Mouse (Mus musculus): ENCODE data around the gene E130114P18Rik. TPM values are rescaled to one million over a fixed set of nuclear protein-coding genes. Genes with fewer than 3 reads are reported as not detected.

The E130114P18Rik gene
- total RNA-seq, 1 experiment from 2014 or later = not detected

DNA sequence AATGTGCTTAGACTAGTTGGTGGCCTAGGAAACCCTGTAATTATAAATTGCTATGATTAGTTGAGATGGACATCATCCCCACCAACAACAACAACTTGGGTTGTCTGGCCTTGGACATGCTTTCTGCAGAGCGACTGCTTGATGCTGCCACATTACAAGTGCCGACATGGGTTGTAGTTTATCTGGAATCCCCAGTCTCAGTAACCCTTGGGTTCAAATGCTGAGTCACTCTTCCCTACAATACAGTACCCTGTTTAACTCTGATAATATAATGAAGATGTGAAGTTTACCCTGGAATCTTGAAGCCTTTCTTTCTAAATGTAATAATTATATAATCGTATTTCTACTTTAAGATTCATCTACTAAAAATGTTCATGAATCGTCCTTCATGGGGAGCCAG lies 49.4 kb downstream of the E130114P18Rik start:
- no peak for ATAC-seq (replicated peaks; ENCODE audit: insufficient number of reproducible peaks, low FRiP score, low TSS enrichment, poor library complexity, severe bottlenecking)

- ATAC-seq (replicated peaks; ENCODE audit: insufficient number of reproducible peaks, low FRiP score, low TSS enrichment, poor library complexity, severe bottlenecking) = no peak
Measured at GRCm38 (mm10) chr4:97723374-97723773, 54.5 kb downstream of the E130114P18Rik start.

GRCm38 (mm10) chr4:97722666-97723065 lies 55.2 kb downstream of the E130114P18Rik start:
- no peak for ATAC-seq (replicated peaks; ENCODE audit: insufficient number of reproducible peaks, low FRiP score, low TSS enrichment, poor library complexity, severe bottlenecking)

- ATAC-seq (replicated peaks; ENCODE audit: insufficient number of reproducible peaks, low FRiP score, low TSS enrichment, poor library complexity, severe bottlenecking) = no peak
Measured at GRCm38 (mm10) chr4:97714616-97715015, 63.3 kb downstream of the E130114P18Rik start.

GRCm38 (mm10) chr4:97714101-97714615 lies 63.7 kb downstream of the E130114P18Rik start:
- no peak for ATAC-seq (replicated peaks; ENCODE audit: insufficient number of reproducible peaks, low FRiP score, low TSS enrichment, poor library complexity, severe bottlenecking)

DNA sequence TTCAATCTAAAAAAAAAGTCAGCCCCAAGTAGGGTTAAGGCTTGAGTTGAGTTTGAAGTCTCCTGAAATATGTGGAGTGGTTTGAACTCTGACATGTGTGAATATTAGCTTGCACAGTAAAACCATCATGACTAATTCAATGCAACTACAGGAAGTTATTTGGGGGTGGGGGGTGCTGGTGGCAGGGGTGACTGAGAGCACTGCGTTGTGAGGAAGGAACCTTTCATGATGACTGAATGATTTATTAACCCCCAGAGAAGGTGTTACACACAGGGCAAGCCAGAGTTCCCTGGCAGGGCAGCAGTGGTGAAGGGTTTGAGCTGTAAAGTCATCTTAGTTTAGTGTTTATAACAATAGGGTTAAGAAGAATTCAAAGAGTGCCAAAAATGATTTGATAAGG lies 65.3 kb downstream of the E130114P18Rik start:
- ATAC-seq (replicated peaks; ENCODE audit: insufficient number of reproducible peaks, low FRiP score, low TSS enrichment, poor library complexity, severe bottlenecking) = no peak

DNA sequence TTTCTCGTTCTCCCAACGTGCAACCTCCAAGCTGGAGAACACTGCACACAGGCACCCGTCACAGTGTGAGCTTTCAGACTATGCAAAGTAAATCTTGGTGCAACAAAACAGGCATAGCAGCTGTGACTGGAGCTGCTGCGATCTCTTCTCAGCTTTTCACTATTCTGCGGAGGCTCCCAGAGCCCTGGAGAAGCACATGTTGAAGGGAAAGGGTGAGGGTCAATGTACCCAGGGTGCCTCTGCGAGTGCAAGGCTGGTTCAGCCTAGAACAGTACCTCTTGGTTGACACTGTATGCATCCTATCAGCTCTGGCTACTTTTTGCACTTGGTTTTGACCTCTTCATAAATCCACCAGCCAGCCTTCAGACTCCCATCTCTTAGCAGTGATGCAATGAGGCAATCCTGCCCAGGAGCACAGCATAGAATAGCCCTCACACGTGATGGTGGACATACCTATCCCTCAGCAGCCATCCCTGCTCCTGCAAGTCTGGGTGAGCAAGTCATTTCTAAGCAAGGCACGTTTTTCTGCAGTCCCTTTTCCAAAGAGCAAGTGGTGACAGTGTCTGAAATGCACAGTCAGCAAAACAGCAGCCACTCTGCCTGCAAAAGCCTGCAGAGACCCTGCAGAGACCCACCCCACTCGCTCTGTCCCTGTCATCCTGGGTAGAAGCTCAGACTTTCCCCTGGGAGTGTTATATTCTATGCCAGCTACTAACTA lies 67.7 kb downstream of the E130114P18Rik start:
- no peak for ATAC-seq (replicated peaks; ENCODE audit: insufficient number of reproducible peaks, low FRiP score, low TSS enrichment, poor library complexity, severe bottlenecking)

- no peak for ATAC-seq (replicated peaks; ENCODE audit: insufficient number of reproducible peaks, low FRiP score, low TSS enrichment, poor library complexity, severe bottlenecking)
Measured at GRCm38 (mm10) chr4:97707373-97708152, 70.3 kb downstream of the E130114P18Rik start.

- ATAC-seq (replicated peaks; ENCODE audit: insufficient number of reproducible peaks, low FRiP score, low TSS enrichment, poor library complexity, severe bottlenecking) = no peak
Measured at GRCm38 (mm10) chr4:97696684-97697615, 80.9 kb downstream of the E130114P18Rik start.

GRCm38 (mm10) chr4:97695414-97696040 lies 82.4 kb downstream of the E130114P18Rik start:
- ATAC-seq (replicated peaks; ENCODE audit: insufficient number of reproducible peaks, low FRiP score, low TSS enrichment, poor library complexity, severe bottlenecking) = no peak

DNA sequence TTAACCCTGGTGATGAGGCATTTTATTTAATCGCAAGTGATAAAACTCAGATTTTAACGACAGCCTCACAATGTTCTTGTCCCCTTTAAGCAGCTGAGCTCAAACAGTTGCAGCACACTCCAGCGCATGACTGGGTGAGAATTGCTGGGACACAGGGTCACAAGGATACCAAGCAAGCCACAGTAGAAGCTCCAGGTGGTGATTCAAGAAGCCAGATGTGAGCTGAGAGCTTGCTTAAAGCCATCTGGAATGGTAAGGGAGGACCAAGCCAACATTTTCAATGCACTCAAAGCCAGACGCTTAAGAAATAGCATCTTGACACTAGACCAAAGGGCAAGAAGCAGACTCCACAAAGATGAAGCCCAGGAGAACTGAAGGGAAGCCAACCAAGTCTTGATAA lies 83.9 kb downstream of the E130114P18Rik start:
- ATAC-seq (replicated peaks; ENCODE audit: insufficient number of reproducible peaks, low FRiP score, low TSS enrichment, poor library complexity, severe bottlenecking) = no peak

DNA sequence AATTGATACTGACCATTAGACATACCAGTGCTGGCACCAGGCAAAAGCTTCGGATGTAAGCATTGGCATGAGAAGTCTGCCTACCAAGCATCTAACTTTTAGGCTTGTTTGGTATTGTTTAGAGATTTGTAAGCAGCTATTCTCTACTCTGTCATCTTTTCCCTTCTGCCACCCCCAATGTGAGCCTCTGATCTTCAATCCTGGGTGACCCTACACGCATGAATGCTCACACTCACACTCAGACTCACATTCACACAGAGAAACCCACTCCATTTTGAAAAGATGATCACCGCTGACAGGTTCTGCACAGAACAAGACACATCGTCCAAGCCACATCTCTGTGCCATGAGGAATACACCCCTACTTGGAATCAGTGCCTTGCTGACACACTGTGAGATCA lies 84.8 kb downstream of the E130114P18Rik start:
- no peak for ATAC-seq (replicated peaks; ENCODE audit: insufficient number of reproducible peaks, low FRiP score, low TSS enrichment, poor library complexity, severe bottlenecking)

- no peak for ATAC-seq (replicated peaks; ENCODE audit: insufficient number of reproducible peaks, low FRiP score, low TSS enrichment, poor library complexity, severe bottlenecking)
Measured at GRCm38 (mm10) chr4:97690384-97690766, 87.5 kb downstream of the E130114P18Rik start.

DNA sequence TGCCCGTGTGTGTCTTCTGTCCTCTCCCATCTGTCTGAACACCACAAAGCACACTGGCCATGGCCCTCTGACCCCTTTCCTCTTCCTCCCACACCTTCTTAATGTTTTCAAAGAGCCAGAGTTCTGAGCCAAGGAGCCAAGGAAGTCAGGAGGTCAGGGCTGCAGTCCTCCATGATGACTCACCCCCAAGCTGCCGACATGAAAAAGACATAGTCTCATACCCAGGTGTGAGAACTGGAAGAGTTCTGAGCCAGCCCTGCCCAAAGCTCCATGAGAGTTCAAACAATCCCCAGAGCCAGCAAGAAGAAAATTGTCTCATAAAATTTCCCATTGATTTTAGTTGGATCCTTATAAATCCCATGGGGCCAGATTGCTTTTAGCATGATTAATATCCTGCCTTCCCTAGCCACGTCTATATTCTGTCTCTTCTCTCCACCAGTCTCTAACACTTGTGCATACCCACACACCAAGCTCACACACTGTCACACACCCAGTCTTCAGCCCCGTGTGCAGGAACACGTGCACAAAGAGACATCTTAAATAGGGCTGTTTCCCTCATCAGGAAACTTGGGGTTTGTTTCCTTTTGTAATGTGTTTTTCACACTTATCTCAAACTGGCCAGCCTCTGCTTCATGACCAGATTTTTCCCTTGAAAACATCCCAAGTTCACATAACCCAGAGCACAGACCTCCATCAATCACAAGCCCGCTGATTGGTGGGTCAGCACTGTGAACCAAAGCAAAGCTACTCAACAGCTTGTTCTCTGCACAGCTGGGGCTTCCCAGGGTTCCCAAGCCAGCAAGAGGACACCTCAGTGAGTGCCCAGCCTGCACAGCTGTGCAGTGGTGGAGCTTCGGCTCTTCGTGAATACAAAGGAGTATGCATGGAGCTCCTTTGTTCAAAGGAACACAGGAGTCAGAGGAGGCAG lies 88.2 kb downstream of the E130114P18Rik start:
- ATAC-seq (replicated peaks; ENCODE audit: insufficient number of reproducible peaks, low FRiP score, low TSS enrichment, poor library complexity, severe bottlenecking) = no peak

DNA sequence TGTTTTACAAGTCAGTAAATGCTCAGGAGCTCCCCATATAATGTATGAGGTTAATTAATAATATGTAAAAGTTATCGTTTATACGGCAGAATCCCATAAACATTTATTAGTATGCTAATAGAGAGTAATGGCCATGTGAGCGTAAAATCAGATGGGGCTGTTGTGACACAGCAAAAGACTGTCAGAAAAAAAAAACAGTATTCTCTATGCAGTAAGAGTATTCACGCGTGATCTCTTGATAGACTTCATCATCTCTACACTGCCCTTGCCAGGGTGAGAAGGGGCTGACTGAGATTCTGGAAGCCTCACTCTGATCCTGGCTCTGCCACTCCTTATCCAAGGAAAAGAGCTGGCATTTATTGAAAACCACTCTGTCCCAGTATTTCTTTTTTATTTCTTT lies 91.9 kb downstream of the E130114P18Rik start:
- ATAC-seq (replicated peaks; ENCODE audit: insufficient number of reproducible peaks, low FRiP score, low TSS enrichment, poor library complexity, severe bottlenecking) = no peak

DNA sequence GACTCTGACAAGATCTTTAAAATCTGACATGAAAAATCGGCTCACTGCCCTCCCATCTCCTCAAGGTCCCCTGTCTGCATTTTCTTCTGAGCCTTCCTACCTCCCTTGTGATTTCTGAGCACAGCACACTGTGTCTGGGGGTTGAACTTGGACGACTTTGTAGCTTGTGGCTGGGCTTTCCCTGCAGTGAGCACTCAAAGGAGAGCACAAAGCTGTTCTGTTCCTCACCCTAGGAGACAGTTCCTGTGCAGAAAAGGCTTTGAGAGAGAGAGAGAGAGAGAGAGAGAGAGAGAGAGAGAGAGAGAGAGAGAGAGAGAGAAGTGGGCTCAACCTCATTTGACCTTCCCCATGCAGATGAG lies 101.3 kb downstream of the E130114P18Rik start:
- ATAC-seq (replicated peaks; ENCODE audit: insufficient number of reproducible peaks, low FRiP score, low TSS enrichment, poor library complexity, severe bottlenecking) = no peak

DNA sequence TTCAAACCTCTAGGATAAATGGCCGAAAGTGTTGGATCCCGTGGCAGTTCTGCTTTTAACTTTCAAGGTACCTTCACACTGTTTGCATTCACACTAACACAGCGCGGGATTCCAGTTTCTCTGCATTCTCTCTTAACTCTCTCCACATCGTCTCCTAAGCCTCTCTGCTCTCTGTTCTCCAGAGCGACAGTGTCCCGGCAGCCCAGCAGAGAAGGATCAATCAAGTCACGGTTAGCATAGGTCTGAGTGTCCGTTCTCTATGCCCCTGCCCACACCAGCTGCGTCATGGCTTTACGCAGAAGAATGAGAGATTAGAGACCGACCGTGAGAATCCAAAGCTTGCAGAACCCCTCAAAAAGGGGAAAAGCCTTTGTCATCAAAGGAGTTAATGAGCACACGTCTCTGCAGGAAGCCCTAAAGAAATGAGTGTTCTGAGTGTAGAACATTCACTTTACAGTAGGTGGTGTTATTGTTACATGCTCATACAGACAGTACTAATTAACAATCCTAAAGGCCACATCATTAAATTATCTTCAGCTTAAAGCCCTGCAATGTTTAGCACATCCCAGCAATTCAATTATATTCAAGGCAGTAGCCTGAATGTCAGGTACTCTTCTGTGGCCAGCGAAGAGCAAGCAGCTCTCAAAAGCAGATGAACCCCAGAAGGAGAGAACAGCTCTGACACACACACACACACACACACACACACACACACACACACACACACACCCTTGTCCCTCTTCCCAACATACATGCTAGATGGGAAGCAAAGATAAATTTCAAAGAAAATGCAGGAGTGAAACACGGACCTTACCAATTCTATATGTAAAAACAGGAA lies 101.9 kb downstream of the E130114P18Rik start:
- ATAC-seq (replicated peaks; ENCODE audit: insufficient number of reproducible peaks, low FRiP score, low TSS enrichment, poor library complexity, severe bottlenecking) = no peak
